Mouse (Mus musculus) megakaryocyte, embryonic 14.5 days (primary cell): Measurements from ENCODE around the gene Nfic. TPM values are rescaled to one million over a fixed set of nuclear protein-coding genes. Genes with fewer than 3 reads are reported as not detected.

Experiments used
- H3K27me3 ChIP-seq: replicated peaks from 2 replicates; pipeline ENCODE3; 2012; ENCODE audit warnings: inconsistent platforms
- H3K36me3 ChIP-seq: replicated peaks from 2 replicates; pipeline ENCODE3; 2012; ENCODE audit warnings: low read length, inconsistent platforms, mixed read lengths
- H3K4me1 ChIP-seq: 2 replicates; pipeline ENCODE4 v1.6.1; 2012; ENCODE audit warnings: inconsistent platforms
- H3K4me3 ChIP-seq: replicated peaks from 2 replicates; pipeline ENCODE3; 2012; ENCODE audit warnings: moderate library complexity, mild to moderate bottlenecking, inconsistent platforms
- H3K9me3 ChIP-seq: 2 replicates; pipeline ENCODE4 v1.6.1; 2012; ENCODE audit warnings: inconsistent platforms
- FLI1 ChIP-seq: IDR thresholded peaks from 2 replicates; pipeline ENCODE4 v1.6.1; 2012; ENCODE audit warnings: low read length, inconsistent platforms, mixed read lengths
- GATA1 ChIP-seq: IDR thresholded peaks from 3 replicates; pipeline ENCODE4 v1.6.1; 2012; ENCODE audit warnings: mixed read lengths, low read length, inconsistent platforms, borderline replicate concordance
- polyA plus RNA-seq: library from polyadenylated mRNA; stranded (reverse); fragments of >175 nt; gene quantifications from 2 replicates; pipeline ENCODE4 v1.2.3, GENCODE M21; 2012; ENCODE audit warnings: low replicate concordance; ENCODE audit not compliant: insufficient read depth

The Nfic gene
- polyA plus RNA-seq, 1 experiment: 184 TPM

- Histone ChIP-seq H3K9me3 (0 out of 2 replicates have a peak, but pooled peaks cover 5% of the 10 kb centered on the region), H3K36me3 (no peaks in the 10 kb centered on the region), H3K4me3 (peak overlapping the region; percentile 82), H3K4me1 (peaks cover 69% of the 10 kb centered on the region), H3K27me3 (peaks cover 81% of the 10 kb centered on the region)
- no peak for TF ChIP-seq GATA1
Observed at GRCm38 (mm10) chr10:81462415-81462804, 7.0 kb upstream of the Nfic start.

GRCm38 (mm10) chr10:81461673-81462414, 6.4 kb upstream of the Nfic start:
- Histone ChIP-seq H3K4me3 (peak overlapping the region; percentile 82), H3K27me3 (peaks cover 81% of the 10 kb centered on the region), H3K36me3 (no peaks in the 10 kb centered on the region), H3K9me3 (0 out of 2 replicates have a peak, but pooled peaks cover 5% of the 10 kb centered on the region), H3K4me1 (peaks cover 72% of the 10 kb centered on the region)
- TF ChIP-seq GATA1 (no peak), FLI1 (no peak)

DNA sequence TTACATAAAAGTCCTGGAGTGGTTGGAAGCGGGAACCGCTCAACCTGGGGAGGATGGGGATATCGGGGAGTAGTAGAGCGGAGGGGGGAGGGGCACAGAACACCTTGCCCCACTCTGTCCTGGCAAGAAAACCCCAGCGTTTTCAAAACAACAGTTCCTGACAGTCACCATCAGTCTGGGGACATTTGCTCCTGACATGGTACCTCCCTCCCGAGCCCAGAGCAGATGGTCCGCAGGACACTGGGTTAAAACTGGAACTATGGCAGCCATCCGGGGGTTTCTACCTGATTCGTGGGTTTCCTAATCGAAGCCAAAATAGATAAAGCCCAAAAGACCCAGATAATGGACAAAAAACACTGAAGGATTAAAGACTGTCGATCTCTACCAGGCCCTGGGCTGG, 5.5 kb upstream of the Nfic start:
- Histone ChIP-seq H3K27me3 (peaks cover 81% of the 10 kb centered on the region), H3K4me1 (peaks cover 74% of the 10 kb centered on the region), H3K9me3 (0 out of 2 replicates have a peak, but pooled peaks cover 5% of the 10 kb centered on the region), H3K36me3 (no peaks in the 10 kb centered on the region), H3K4me3 (peak overlapping the region; percentile 85)
- TF ChIP-seq GATA1: no peak
- no peak for TF ChIP-seq FLI1

- Histone ChIP-seq H3K9me3 (0 out of 2 replicates have a peak, but pooled peaks cover 5% of the 10 kb centered on the region), H3K4me1 (peaks cover 72% of the 10 kb centered on the region), H3K36me3 (no peaks in the 10 kb centered on the region), H3K4me3 (peak overlapping the region; percentile 85), H3K27me3 (peaks cover 81% of the 10 kb centered on the region)
- TF ChIP-seq GATA1 (no peak), FLI1 (no peak)
Observed at GRCm38 (mm10) chr10:81460471-81460870, 5.0 kb upstream of the Nfic start.

- TF ChIP-seq FLI1 (no peak), GATA1 (no peak)
- Histone ChIP-seq H3K27me3 (peaks cover 81% of the 10 kb centered on the region), H3K4me3 (no peak overlapping the region), H3K36me3 (no peaks in the 10 kb centered on the region), H3K9me3 (0 out of 2 replicates have a peak, but pooled peaks cover 5% of the 10 kb centered on the region), H3K4me1 (peaks cover 62% of the 10 kb centered on the region)
Observed at GRCm38 (mm10) chr10:81459399-81459798, 4.0 kb upstream of the Nfic start.

- Histone ChIP-seq H3K4me1 (peaks cover 54% of the 10 kb centered on the region), H3K4me3 (no peak overlapping the region), H3K36me3 (no peaks in the 10 kb centered on the region), H3K27me3 (peaks cover 79% of the 10 kb centered on the region), H3K9me3 (0 out of 2 replicates have a peak, but pooled peaks cover 5% of the 10 kb centered on the region)
- TF ChIP-seq GATA1 (no peak), FLI1 (no peak)
Observed at GRCm38 (mm10) chr10:81458267-81458666, 2.8 kb upstream of the Nfic start.

- Histone ChIP-seq H3K27me3 (peaks cover 79% of the 10 kb centered on the region), H3K9me3 (0 out of 2 replicates have a peak, but pooled peaks cover 5% of the 10 kb centered on the region), H3K36me3 (no peaks in the 10 kb centered on the region), H3K4me1 (peaks cover 54% of the 10 kb centered on the region), H3K4me3 (no peak overlapping the region)
- TF ChIP-seq FLI1 (no peak), GATA1 (no peak)
Observed at GRCm38 (mm10) chr10:81457624-81458023, 2.2 kb upstream of the Nfic start.

- no peaks in the 10 kb centered on the region for H3K36me3 ChIP-seq
- no peak for TF ChIP-seq GATA1
- TF ChIP-seq FLI1: no peak
- 0 out of 2 replicates have a peak, but pooled peaks cover 5% of the 10 kb centered on the region for H3K9me3 ChIP-seq
- peaks cover 54% of the 10 kb centered on the region for H3K4me1 ChIP-seq
- H3K27me3 ChIP-seq: peaks cover 79% of the 10 kb centered on the region
- H3K4me3 ChIP-seq: no peak overlapping the region
Observed at GRCm38 (mm10) chr10:81456983-81457563, 1.6 kb upstream of the Nfic start.

- no peak overlapping the region for H3K4me3 ChIP-seq
- no peaks in the 10 kb centered on the region for H3K36me3 ChIP-seq
- 0 out of 2 replicates have a peak, but pooled peaks cover 5% of the 10 kb centered on the region for H3K9me3 ChIP-seq
- peaks cover 37% of the 10 kb centered on the region for H3K4me1 ChIP-seq
- TF ChIP-seq FLI1 (no peak), GATA1 (no peak)
- peaks cover 82% of the 10 kb centered on the region for H3K27me3 ChIP-seq
Observed at GRCm38 (mm10) chr10:81454106-81454505, 1.3 kb downstream of the Nfic start.

DNA sequence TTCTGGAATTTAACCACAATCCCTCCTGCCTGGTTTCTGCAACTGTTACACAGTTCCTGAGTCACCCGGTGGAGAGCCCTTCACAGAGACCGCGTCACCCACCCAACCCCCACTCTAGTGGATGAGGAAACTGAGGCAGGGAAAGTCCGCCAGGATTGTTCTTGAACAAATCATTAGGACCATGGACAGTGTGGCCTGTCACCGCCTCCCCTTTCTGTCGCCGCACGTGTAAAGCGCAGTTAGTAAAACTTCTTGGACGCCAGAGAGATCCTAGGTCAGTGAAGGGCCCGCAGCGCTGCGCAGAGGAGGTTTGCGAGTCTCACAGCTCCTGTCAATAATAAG, 2.5 kb downstream of the Nfic start:
- H3K27me3 ChIP-seq: peaks cover 77% of the 10 kb centered on the region
- H3K36me3 ChIP-seq: no peaks in the 10 kb centered on the region
- peaks cover 37% of the 10 kb centered on the region for H3K4me1 ChIP-seq
- no peak for TF ChIP-seq FLI1
- TF ChIP-seq GATA1: no peak
- no peak overlapping the region for H3K4me3 ChIP-seq
- no peaks in the 10 kb centered on the region for H3K9me3 ChIP-seq
